Mouse (Mus musculus): ENCODE measurements around the gene Hcls1.

DNA sequence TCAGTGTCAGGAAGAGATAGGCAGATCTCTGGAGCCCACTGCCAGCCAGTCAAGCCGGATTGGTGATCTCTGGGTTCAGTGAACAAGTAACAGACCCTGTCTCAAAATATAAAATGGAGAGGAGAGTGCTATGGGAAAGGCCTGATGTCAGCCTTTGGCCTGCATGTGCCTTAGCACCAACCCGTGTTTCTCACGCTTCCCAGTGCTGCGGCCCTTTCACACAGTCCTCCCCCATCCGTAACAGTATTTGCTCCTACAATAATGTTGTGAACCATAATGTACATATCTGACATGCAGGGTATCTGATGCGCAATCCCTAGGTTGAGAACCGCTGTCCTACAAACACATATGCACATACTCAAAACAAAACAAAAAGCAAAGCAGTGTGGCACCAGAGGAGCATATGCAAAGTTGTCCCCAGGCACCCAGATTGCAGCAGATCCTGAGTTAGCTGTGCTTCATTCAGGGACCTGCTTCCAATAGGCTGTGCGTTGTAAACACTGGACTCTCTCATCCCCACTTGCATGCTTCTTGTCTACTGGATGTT lies 13.6 kb upstream of the Hcls1 start:
- TF ChIP-seq POLR2A (IDR thresholded peaks at IDR 0.05; ENCODE audit: extremely low read depth, insufficient read depth, low read length): no peak
- no peak for TF ChIP-seq CTCF (IDR thresholded peaks at IDR 0.05; ENCODE audit: extremely low read depth, insufficient read depth, low read length)
